Mouse (Mus musculus) embryonic facial prominence, embryonic 11.5 days (tissue): ENCODE measurements around the gene Pgap3. TPM values are rescaled to one million over a fixed set of nuclear protein-coding genes. Genes with fewer than 3 reads are reported as not detected.

Source experiments
- ATAC-seq: fragments of 200-750 bp; cut with Nextera tagmentation; replicated peaks from 2 replicates; pipeline ENCODE4 v1.8.0; 2017; ENCODE audit warnings: low read depth; ENCODE audit not compliant: insufficient number of reproducible peaks, low FRiP score, low TSS enrichment
- DNase-seq: peaks from one replicate; pipeline ENCODE4 v3.0.0-alpha.2; 2015; ENCODE audit warnings: low spot score
- H3K27ac ChIP-seq: fragments of 300-500 bp; sonication (generic); replicated peaks from 2 replicates; pipeline ENCODE4 v1.5.1; 2014; ENCODE audit warnings: mild to moderate bottlenecking, low read depth, low read length, control low read depth
- H3K27me3 ChIP-seq: fragments of 300-500 bp; sonication (generic); 2 replicates; pipeline ENCODE4 v1.6.1; 2014; ENCODE audit warnings: mild to moderate bottlenecking, low read length, moderate library complexity, mixed read lengths; ENCODE audit not compliant: control insufficient read depth, insufficient read depth
- H3K36me3 ChIP-seq: fragments of 300-500 bp; sonication (generic); replicated peaks from 2 replicates; pipeline ENCODE4 v1.6.1; 2014; ENCODE audit warnings: low read depth, mild to moderate bottlenecking, low read length, moderate library complexity, mixed read lengths; ENCODE audit not compliant: control insufficient read depth, insufficient read depth
- H3K4me1 ChIP-seq: fragments of 300-500 bp; sonication (generic); 2 replicates; pipeline ENCODE4 v1.6.1; 2014; ENCODE audit warnings: low read length, mixed read lengths; ENCODE audit not compliant: control insufficient read depth, insufficient read depth
- H3K4me2 ChIP-seq: fragments of 300-500 bp; sonication (generic); 2 replicates; pipeline ENCODE4 v1.6.1; 2014; ENCODE audit warnings: low read depth, mild to moderate bottlenecking, control low read depth, low read length, moderate library complexity
- H3K4me3 ChIP-seq: fragments of 300-500 bp; sonication (generic); 2 replicates; pipeline ENCODE4 v1.5.1; 2014; ENCODE audit warnings: low read depth, low read length, control low read depth
- H3K9ac ChIP-seq: fragments of 300-500 bp; sonication (generic); replicated peaks from 2 replicates; pipeline ENCODE4 v1.6.1; 2014; ENCODE audit warnings: mild to moderate bottlenecking, control low read depth, low read length
- H3K9me3 ChIP-seq: fragments of 300-500 bp; sonication (generic); replicated peaks from 2 replicates; pipeline ENCODE4 v1.6.1; 2016; ENCODE audit warnings: mild to moderate bottlenecking, low read length, inconsistent platforms, mixed read lengths; ENCODE audit not compliant: control insufficient read depth
- WGBS: fragments of 180-500 bp; shearing (Covaris S2); extraction: QIAGEN DNeasy Blood & Tissue Kit; methylation state at CpG from one replicate; pipeline ENCODE4 v1.1.7; 2014; 5-methylcytosine and 5-hydroxymethylcytosine counted together
- polyA plus RNA-seq: library from polyadenylated mRNA; unstranded; fragments of >200 nt; fragmentation: Nextera tagmentation; extraction: Ambion mirVana; gene quantifications from 2 replicates; pipeline ENCODE4 v1.2.1, GENCODE M21; 2014

The Pgap3 gene
- polyA plus RNA-seq, 1 experiment from 2014 or later: 6.5 TPM

GRCm38 (mm10) chr11:98445238-98445637, 44.9 kb upstream of the Pgap3 start:
- 55% methylated on average over 1 of the region's 1 CpGs for WGBS
- no peaks in the 10 kb centered on the region for H3K36me3 ChIP-seq
- no peaks in the 10 kb centered on the region; the same call in 1 of the 2 replicates for H3K4me1 ChIP-seq
- H3K27me3 ChIP-seq: peaks cover 14% of the 10 kb centered on the region
- no peak overlapping the region for H3K9ac ChIP-seq
- no peak overlapping the region for H3K4me2 ChIP-seq
- H3K9me3 ChIP-seq: no peaks in the 10 kb centered on the region
- DNase-seq (no peak), ATAC-seq (no peak)
- no peak overlapping the region for H3K4me3 ChIP-seq
- H3K27ac ChIP-seq: no peak overlapping the region

GRCm38 (mm10) chr11:98443688-98444087, 43.4 kb upstream of the Pgap3 start:
- H3K27me3 ChIP-seq: peaks cover 13% of the 10 kb centered on the region
- no peak overlapping the region for H3K4me2 ChIP-seq
- WGBS: 94% methylated on average over 1 of the region's 1 CpGs
- no peak overlapping the region for H3K9ac ChIP-seq
- no peak overlapping the region for H3K27ac ChIP-seq
- DNase-seq: no peak
- no peak overlapping the region for H3K4me3 ChIP-seq
- no peaks in the 10 kb centered on the region for H3K9me3 ChIP-seq
- no peaks in the 10 kb centered on the region for H3K36me3 ChIP-seq
- H3K4me1 ChIP-seq: no peaks in the 10 kb centered on the region; the same call in 1 of the 2 replicates
- ATAC-seq: no peak

- no peaks in the 10 kb centered on the region for H3K27me3 ChIP-seq
- H3K4me2 ChIP-seq: peak within 1 kb of the TSS; percentile 82
- no peaks in the 10 kb centered on the region; the same call in 1 of the 2 replicates for H3K4me1 ChIP-seq
- 4% methylated on average over 43 of the region's 43 CpGs for WGBS
- peak within 1 kb of the TSS; percentile 1; the same call in 1 of the 2 replicates for H3K27ac ChIP-seq
- peak; percentile 89 for ATAC-seq
- peak; percentile 92 for DNase-seq
- H3K9ac ChIP-seq: peak within 1 kb of the TSS; percentile 40
- no peaks in the 10 kb centered on the region for H3K9me3 ChIP-seq
- peak within 1 kb of the TSS; percentile 51 for H3K4me3 ChIP-seq
- no peaks in the 10 kb centered on the region; the same call in 1 of the 2 replicates for H3K36me3 ChIP-seq
These were observed 38.3 kb upstream of the Pgap3 start, which contains the start of gene Mien1 for GRCm38 (mm10) chr11:98438331-98439158. Gene Mien1, minus strand, starts transcription at chr11:98438991.

GRCm38 (mm10) chr11:98437441-98437840, 37.2 kb upstream of the Pgap3 start:
- Histone ChIP-seq H3K27ac (no peak overlapping the region), H3K36me3 (no peaks in the 10 kb centered on the region; the same call in 1 of the 2 replicates), H3K27me3 (no peaks in the 10 kb centered on the region), H3K4me3 (no peak overlapping the region), H3K4me2 (no peak overlapping the region), H3K4me1 (no peaks in the 10 kb centered on the region; the same call in 1 of the 2 replicates), H3K9me3 (no peaks in the 10 kb centered on the region), H3K9ac (no peak overlapping the region)
- DNase-seq (no peak), ATAC-seq (no peak)
- 83% methylated on average over 6 of the region's 6 CpGs for WGBS

- Histone ChIP-seq H3K4me2 (no peak overlapping the region), H3K9ac (no peak overlapping the region), H3K27ac (no peak overlapping the region), H3K9me3 (no peaks in the 10 kb centered on the region), H3K4me3 (no peak overlapping the region), H3K27me3 (no peaks in the 10 kb centered on the region), H3K4me1 (no peaks in the 10 kb centered on the region; the same call in 1 of the 2 replicates), H3K36me3 (no peaks in the 10 kb centered on the region; the same call in 1 of the 2 replicates)
- ATAC-seq (no peak), DNase-seq (no peak)
- 89% methylated on average over 9 of the region's 9 CpGs for WGBS
These were observed 35.4 kb upstream of the Pgap3 start for GRCm38 (mm10) chr11:98435723-98436122.

- WGBS: 81% methylated on average over 9 of the region's 9 CpGs
- DNase-seq (no peak), ATAC-seq (no peak)
- Histone ChIP-seq H3K4me2 (no peak overlapping the region), H3K9me3 (no peaks in the 10 kb centered on the region), H3K9ac (no peak overlapping the region), H3K27ac (no peak overlapping the region), H3K36me3 (no peaks in the 10 kb centered on the region; the same call in 1 of the 2 replicates), H3K4me3 (no peak overlapping the region), H3K4me1 (no peaks in the 10 kb centered on the region), H3K27me3 (no peaks in the 10 kb centered on the region)
These were observed 31.6 kb upstream of the Pgap3 start for GRCm38 (mm10) chr11:98431743-98432502.

- H3K27me3 ChIP-seq: no peaks in the 10 kb centered on the region
- ATAC-seq (no peak), DNase-seq (no peak)
- H3K9ac ChIP-seq: no peak overlapping the region
- H3K4me2 ChIP-seq: no peak overlapping the region
- no peak overlapping the region for H3K4me3 ChIP-seq
- WGBS: 91% methylated on average over 5 of the region's 5 CpGs
- H3K27ac ChIP-seq: no peak overlapping the region
- no peaks in the 10 kb centered on the region for H3K9me3 ChIP-seq
- no peaks in the 10 kb centered on the region for H3K4me1 ChIP-seq
- no peaks in the 10 kb centered on the region; the same call in 1 of the 2 replicates for H3K36me3 ChIP-seq
These were observed 28.1 kb upstream of the Pgap3 start for GRCm38 (mm10) chr11:98428436-98428835.
